Mouse (Mus musculus) kidney, embryonic 16.5 days (tissue): ENCODE measurements around the gene Ap2a1. TPM values are rescaled to one million over a fixed set of nuclear protein-coding genes. Genes with fewer than 3 reads are reported as not detected.

Experiments
- ATAC-seq: fragments of 200-750 bp; cut with Nextera tagmentation; 2 replicates; pipeline ENCODE4 v1.8.0; 2017; ENCODE audit warnings: moderate TSS enrichment; ENCODE audit not compliant: low FRiP score, low TSS enrichment
- H3K27ac ChIP-seq: fragments of 300-500 bp; sonication (generic); 2 replicates; pipeline ENCODE4 v1.5.1; 2014; ENCODE audit warnings: low read length
- H3K27me3 ChIP-seq: fragments of 300-500 bp; sonication (generic); 2 replicates; pipeline ENCODE4 v1.6.1; 2014; ENCODE audit warnings: low read length, control low read depth, mixed read lengths; ENCODE audit not compliant: insufficient read depth
- H3K36me3 ChIP-seq: fragments of 300-500 bp; sonication (generic); 2 replicates; pipeline ENCODE4 v1.6.1; 2014; ENCODE audit warnings: low read length, control low read depth, mixed read lengths; ENCODE audit not compliant: insufficient read depth
- H3K4me1 ChIP-seq: fragments of 300-500 bp; sonication (generic); 2 replicates; pipeline ENCODE4 v1.6.1; 2014; ENCODE audit warnings: low read length, control low read depth, mixed read lengths; ENCODE audit not compliant: insufficient read depth
- H3K4me2 ChIP-seq: fragments of 300-500 bp; sonication (generic); replicated peaks from 2 replicates; pipeline ENCODE4 v1.6.1; 2014; ENCODE audit warnings: low read depth, low read length
- H3K4me3 ChIP-seq: fragments of 300-500 bp; sonication (generic); 2 replicates; pipeline ENCODE4 v1.5.1; 2014; ENCODE audit warnings: mild to moderate bottlenecking, low read length
- H3K9ac ChIP-seq: fragments of 300-500 bp; sonication (generic); replicated peaks from 2 replicates; pipeline ENCODE4 v1.6.1; 2014; ENCODE audit warnings: low read length
- H3K9me3 ChIP-seq: fragments of 300-500 bp; sonication (generic); 2 replicates; pipeline ENCODE4 v1.6.1; 2016; ENCODE audit warnings: low read length, control low read depth
- WGBS: fragments of 180-500 bp; shearing (Covaris S2); extraction: QIAGEN DNeasy Blood & Tissue Kit; methylation state at CpG from one replicate; pipeline ENCODE4 v1.1.7; 2014; 5-methylcytosine and 5-hydroxymethylcytosine counted together
- polyA plus RNA-seq: library from polyadenylated mRNA; unstranded; fragments of >200 nt; fragmentation: Nextera tagmentation; extraction: Ambion mirVana; gene quantifications from 2 replicates; pipeline ENCODE4 v1.2.1, GENCODE M21; 2015

The Ap2a1 gene
- polyA plus RNA-seq, 1 experiment from 2014 or later = 72.9 TPM

DNA sequence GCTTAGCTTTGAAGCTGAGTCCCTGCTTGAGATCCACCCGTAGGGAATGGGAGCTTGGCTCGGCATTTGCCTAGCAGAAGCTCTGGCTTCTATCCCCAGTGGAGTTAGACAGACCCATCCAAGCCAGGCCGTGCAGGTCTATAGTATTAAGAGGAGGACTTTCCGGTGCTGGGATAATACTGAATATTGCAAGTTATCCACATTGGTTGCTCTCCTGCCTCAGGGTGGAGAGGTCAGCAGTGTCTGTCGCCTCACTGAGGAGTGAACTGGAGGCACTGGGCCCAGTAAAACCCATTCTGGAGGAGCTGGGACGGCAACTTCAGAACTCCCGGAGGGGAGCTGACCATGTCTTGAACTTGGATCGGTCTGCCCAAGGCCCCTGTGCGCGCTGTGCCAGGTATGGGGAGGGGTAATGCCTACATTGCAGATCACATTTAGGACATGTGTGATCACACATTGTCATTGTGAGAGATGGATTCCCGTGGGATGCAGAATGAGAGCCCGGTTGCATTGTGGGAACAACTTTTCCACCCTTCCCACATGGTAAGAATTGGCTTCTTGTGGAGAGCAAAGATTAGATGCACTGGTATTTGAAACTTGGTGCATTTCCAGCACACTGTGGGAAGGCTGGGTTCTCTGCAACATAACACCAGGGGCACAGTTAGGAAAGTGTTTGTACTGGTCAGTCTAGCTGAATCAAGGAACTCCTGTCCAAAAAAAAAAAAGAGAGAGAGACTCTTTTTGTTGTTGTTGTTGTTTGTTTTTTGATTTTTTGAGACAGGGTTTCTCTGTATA lies 25.0 kb upstream of the Ap2a1 start:
- Histone ChIP-seq H3K4me2 (no peak overlapping the region), H3K4me1 (peaks cover 21% of the 10 kb centered on the region), H3K9ac (no peak overlapping the region), H3K9me3 (no peaks in the 10 kb centered on the region), H3K27ac (no peak overlapping the region), H3K36me3 (no peaks in the 10 kb centered on the region), H3K4me3 (no peak overlapping the region), H3K27me3 (peaks cover 23% of the 10 kb centered on the region)
- WGBS = 79% methylated on average over 12 of the region's 12 CpGs
- ATAC-seq = no peak

GRCm38 (mm10) chr7:44953561-44953960 lies 24.3 kb upstream of the Ap2a1 start:
- Histone ChIP-seq H3K4me1 (peaks cover 21% of the 10 kb centered on the region), H3K4me3 (no peak overlapping the region), H3K9me3 (no peaks in the 10 kb centered on the region), H3K27me3 (peaks cover 25% of the 10 kb centered on the region), H3K27ac (no peak overlapping the region), H3K36me3 (no peaks in the 10 kb centered on the region), H3K4me2 (no peak overlapping the region), H3K9ac (no peak overlapping the region)
- ATAC-seq = no peak
- WGBS = 62% methylated on average over 13 of the region's 14 CpGs

GRCm38 (mm10) chr7:44952611-44953306 lies 23.5 kb upstream of the Ap2a1 start:
- no peaks in the 10 kb centered on the region for H3K36me3 ChIP-seq
- H3K9ac ChIP-seq = peak overlapping the region; percentile 75
- ATAC-seq = peak; percentile 93
- H3K4me1 ChIP-seq = peaks cover 21% of the 10 kb centered on the region
- WGBS = 7% methylated on average over 24 of the region's 24 CpGs
- peak overlapping the region; percentile 65 for H3K4me3 ChIP-seq
- peaks cover 27% of the 10 kb centered on the region for H3K27me3 ChIP-seq
- H3K27ac ChIP-seq = peak overlapping the region; percentile 84
- H3K4me2 ChIP-seq = peak overlapping the region; percentile 95
- no peaks in the 10 kb centered on the region for H3K9me3 ChIP-seq

DNA sequence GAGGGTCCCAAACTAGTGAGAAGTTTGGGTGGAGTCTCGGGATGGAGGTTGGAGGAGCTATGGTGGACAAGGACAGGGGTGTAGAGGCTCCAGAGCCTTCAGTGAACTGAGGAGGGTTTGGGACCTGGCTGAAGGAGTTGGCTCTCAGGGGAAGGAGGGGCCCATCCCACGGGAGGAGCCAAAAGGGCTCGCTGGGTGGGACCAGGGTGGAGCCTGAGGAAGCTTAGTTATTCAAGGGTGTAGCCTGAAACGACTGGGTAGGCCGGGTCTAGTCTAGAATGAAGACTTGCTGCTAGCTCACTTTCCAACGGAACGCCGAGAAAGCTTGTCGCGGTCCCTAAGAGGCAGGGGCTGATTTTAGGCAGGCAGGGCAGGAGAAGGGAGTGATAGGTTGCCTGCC lies 22.7 kb upstream of the Ap2a1 start:
- peak; percentile 91 for ATAC-seq
- Histone ChIP-seq H3K27me3 (peaks cover 29% of the 10 kb centered on the region), H3K36me3 (no peaks in the 10 kb centered on the region), H3K27ac (peak overlapping the region; percentile 84), H3K9me3 (no peaks in the 10 kb centered on the region), H3K4me3 (peak overlapping the region; percentile 65), H3K9ac (peak overlapping the region; percentile 75), H3K4me2 (peak overlapping the region; percentile 95), H3K4me1 (peaks cover 14% of the 10 kb centered on the region)
- WGBS = under 1% methylated on average over 10 of the region's 10 CpGs

- WGBS = 69% methylated on average over 6 of the region's 6 CpGs
- H3K36me3 ChIP-seq = no peaks in the 10 kb centered on the region
- H3K27ac ChIP-seq = no peak overlapping the region
- H3K4me3 ChIP-seq = no peak overlapping the region
- H3K4me1 ChIP-seq = peaks cover 13% of the 10 kb centered on the region
- H3K9ac ChIP-seq = no peak overlapping the region
- no peak overlapping the region for H3K4me2 ChIP-seq
- no peaks in the 10 kb centered on the region for H3K9me3 ChIP-seq
- ATAC-seq = no peak
- H3K27me3 ChIP-seq = peaks cover 29% of the 10 kb centered on the region
Observed at GRCm38 (mm10) chr7:44949922-44950321, 20.6 kb upstream of the Ap2a1 start.

GRCm38 (mm10) chr7:44942904-44943303 lies 13.6 kb upstream of the Ap2a1 start, which contains the start of gene Tsks:
TSS of gene Tsks (plus strand) at chr7:44943204.
- Histone ChIP-seq H3K27me3 (0 out of 2 replicates have a peak, but pooled peaks cover 2% of the 10 kb centered on the region), H3K4me1 (no peaks in the 10 kb centered on the region), H3K27ac (no peak within 1 kb of the TSS), H3K4me3 (no peak within 1 kb of the TSS), H3K4me2 (no peak within 1 kb of the TSS), H3K36me3 (no peaks in the 10 kb centered on the region), H3K9ac (no peak within 1 kb of the TSS), H3K9me3 (no peaks in the 10 kb centered on the region)
- no peak for ATAC-seq
- WGBS = 69% methylated on average over 7 of the region's 7 CpGs

- WGBS = 91% methylated on average over 4 of the region's 4 CpGs
- Histone ChIP-seq H3K36me3 (no peaks in the 10 kb centered on the region), H3K9ac (no peak overlapping the region), H3K4me3 (no peak overlapping the region), H3K4me2 (no peak overlapping the region), H3K27me3 (no peaks in the 10 kb centered on the region), H3K9me3 (peaks cover 5% of the 10 kb centered on the region), H3K27ac (no peak overlapping the region), H3K4me1 (no peaks in the 10 kb centered on the region)
- ATAC-seq = no peak
Observed at GRCm38 (mm10) chr7:44938680-44939079, 9.4 kb upstream of the Ap2a1 start.

GRCm38 (mm10) chr7:44928570-44928969 lies 726 bp downstream of the Ap2a1 start:
- peaks cover 15% of the 10 kb centered on the region for H3K4me1 ChIP-seq
- H3K27ac ChIP-seq = no peak overlapping the region; the same call in 1 of the 2 replicates
- WGBS = 0% methylated on average over 1 of the region's 1 CpGs
- H3K9me3 ChIP-seq = no peaks in the 10 kb centered on the region
- H3K4me3 ChIP-seq = peak overlapping the region; percentile 98
- ATAC-seq = no peak
- no peaks in the 10 kb centered on the region for H3K27me3 ChIP-seq
- peak overlapping the region; percentile 95 for H3K9ac ChIP-seq
- peaks cover 16% of the 10 kb centered on the region for H3K36me3 ChIP-seq
- peak overlapping the region; percentile 68 for H3K4me2 ChIP-seq

DNA sequence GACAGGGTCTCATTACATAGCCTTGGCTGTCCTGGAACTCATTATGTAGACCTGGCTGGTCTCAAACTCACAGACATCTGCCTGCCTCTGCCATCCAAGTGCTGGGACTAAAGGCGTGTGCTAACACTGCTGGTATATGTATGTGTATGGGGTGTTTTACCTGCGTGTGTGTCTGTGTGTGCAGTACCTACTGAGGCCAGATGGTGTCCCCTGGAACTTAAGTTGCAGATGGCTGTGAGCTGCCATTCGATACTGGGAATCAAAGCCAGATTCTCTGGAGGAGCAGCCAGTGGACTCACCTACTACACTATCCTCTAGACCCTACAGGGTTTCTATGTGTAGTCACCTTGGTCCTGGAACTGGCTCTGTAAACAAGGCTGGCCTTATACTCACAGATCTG lies 3.8 kb downstream of the Ap2a1 start:
- peaks cover 31% of the 10 kb centered on the region for H3K36me3 ChIP-seq
- H3K27ac ChIP-seq = no peak overlapping the region
- H3K27me3 ChIP-seq = no peaks in the 10 kb centered on the region
- 82% methylated on average over 3 of the region's 3 CpGs for WGBS
- no peak overlapping the region for H3K4me2 ChIP-seq
- no peaks in the 10 kb centered on the region for H3K9me3 ChIP-seq
- no peak for ATAC-seq
- peaks cover 15% of the 10 kb centered on the region for H3K4me1 ChIP-seq
- H3K4me3 ChIP-seq = no peak overlapping the region
- H3K9ac ChIP-seq = no peak overlapping the region

DNA sequence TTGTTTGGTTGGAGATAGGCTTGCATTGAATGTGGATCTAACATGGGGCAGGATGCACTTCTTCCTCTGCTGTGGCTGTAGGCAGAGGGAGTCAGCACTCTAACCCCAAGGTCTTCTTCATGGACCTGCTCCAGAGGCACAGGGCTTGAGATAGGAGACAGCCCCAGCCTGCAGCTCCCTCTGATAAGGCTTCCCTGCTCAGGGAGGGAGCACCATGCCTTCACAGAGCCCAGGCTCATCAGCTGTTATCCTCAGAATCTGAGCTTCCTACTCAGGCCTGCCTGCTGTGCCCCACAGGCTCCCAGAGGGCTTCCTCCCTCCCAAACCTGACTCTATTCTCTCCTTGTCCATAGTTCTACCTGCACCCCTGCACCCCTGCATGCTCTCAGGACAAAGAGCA lies 6.8 kb downstream of the Ap2a1 start:
- ATAC-seq = no peak
- H3K4me3 ChIP-seq = no peak overlapping the region
- H3K9me3 ChIP-seq = no peaks in the 10 kb centered on the region
- H3K36me3 ChIP-seq = peaks cover 34% of the 10 kb centered on the region
- H3K27me3 ChIP-seq = no peaks in the 10 kb centered on the region
- H3K4me1 ChIP-seq = no peaks in the 10 kb centered on the region
- H3K4me2 ChIP-seq = no peak overlapping the region
- H3K9ac ChIP-seq = no peak overlapping the region
- H3K27ac ChIP-seq = no peak overlapping the region
